Mouse (Mus musculus) hindbrain, embryonic 13.5 days (tissue): ENCODE measurements at regions not wholly inside any gene's neighbourhood (a gene's known extent, or its start where the extent isn't known, plus 50 kb on each side); places are given as distances from the start of the nearest gene placed in this dataset.
A peak's percentile ranks its signal among the peaks of the same experiment; 100 is the strongest.

Experiments
- ATAC-seq: fragments of 200-750 bp; cut with Nextera tagmentation; 2 replicates; pipeline ENCODE4 v1.8.0; 2017; ENCODE audit warnings: moderate TSS enrichment; ENCODE audit not compliant: low FRiP score
- H3K27ac ChIP-seq: fragments of 300-500 bp; sonication (generic); 2 replicates; pipeline ENCODE4 v1.5.1; 2015; ENCODE audit warnings: inconsistent platforms, mild to moderate bottlenecking, moderate library complexity
- H3K27me3 ChIP-seq: fragments of 300-500 bp; sonication (generic); 2 replicates; pipeline ENCODE4 v1.6.1; 2015; ENCODE audit warnings: mild to moderate bottlenecking, inconsistent platforms
- H3K36me3 ChIP-seq: fragments of 300-500 bp; sonication (generic); 2 replicates; pipeline ENCODE4 v1.6.1; 2015; ENCODE audit warnings: mild to moderate bottlenecking, inconsistent platforms
- H3K4me1 ChIP-seq: fragments of 300-500 bp; sonication (generic); replicated peaks from 2 replicates; pipeline ENCODE4 v1.6.1; 2015; ENCODE audit warnings: inconsistent platforms
- H3K4me2 ChIP-seq: fragments of 300-500 bp; sonication (generic); 2 replicates; pipeline ENCODE4 v1.6.1; 2015; ENCODE audit warnings: inconsistent platforms, mild to moderate bottlenecking, moderate library complexity
- H3K4me3 ChIP-seq: fragments of 300-500 bp; sonication (generic); 2 replicates; pipeline ENCODE4 v1.5.1; 2015; ENCODE audit warnings: mild to moderate bottlenecking, inconsistent platforms
- H3K9ac ChIP-seq: fragments of 300-500 bp; sonication (generic); 2 replicates; pipeline ENCODE4 v1.6.1; 2015; ENCODE audit warnings: mild to moderate bottlenecking, inconsistent platforms
- H3K9me3 ChIP-seq: fragments of 300-500 bp; sonication (generic); 2 replicates; pipeline ENCODE4 v1.6.1; 2016; ENCODE audit warnings: inconsistent platforms
- WGBS: fragments of 180-500 bp; shearing (Covaris S2); methylation state at CpG from one replicate; pipeline ENCODE4 v1.1.7; 2015; 5-methylcytosine and 5-hydroxymethylcytosine counted together

GRCm38 (mm10) chr12:9969390-9969789 lies 399.5 kb downstream of the Osr1 start:
- H3K4me1 ChIP-seq, result no peaks in the 10 kb centered on the region
- WGBS, result 98% methylated on average over 1 of the region's 1 CpGs
- no peak overlapping the region for H3K4me2 ChIP-seq
- H3K27me3 ChIP-seq, result no peaks in the 10 kb centered on the region
- H3K9me3 ChIP-seq, result no peaks in the 10 kb centered on the region; the same call in 1 of the 2 replicates
- no peak for ATAC-seq
- H3K27ac ChIP-seq, result no peak overlapping the region
- no peaks in the 10 kb centered on the region for H3K36me3 ChIP-seq
- H3K9ac ChIP-seq, result no peak overlapping the region
- H3K4me3 ChIP-seq, result no peak overlapping the region

- no peak for ATAC-seq
- Histone ChIP-seq H3K9me3 (no peaks in the 10 kb centered on the region), H3K4me2 (no peak overlapping the region), H3K4me3 (no peak overlapping the region), H3K27me3 (no peaks in the 10 kb centered on the region), H3K36me3 (no peaks in the 10 kb centered on the region), H3K27ac (no peak overlapping the region), H3K4me1 (no peaks in the 10 kb centered on the region), H3K9ac (no peak overlapping the region)
- WGBS, result 71% methylated on average over 2 of the region's 2 CpGs
Observed at GRCm38 (mm10) chr12:9970771-9971170, 399.0 kb upstream of the Nt5c1b start.

GRCm38 (mm10) chr12:9978494-9979112 lies 391.2 kb upstream of the Nt5c1b start:
- Histone ChIP-seq H3K27me3 (no peaks in the 10 kb centered on the region), H3K36me3 (no peaks in the 10 kb centered on the region), H3K4me1 (no peaks in the 10 kb centered on the region), H3K27ac (no peak overlapping the region), H3K4me3 (no peak overlapping the region), H3K9me3 (no peaks in the 10 kb centered on the region), H3K4me2 (no peak overlapping the region), H3K9ac (no peak overlapping the region)
- WGBS, result 59% methylated on average over 3 of the region's 3 CpGs
- peak; percentile 88 for ATAC-seq

- Histone ChIP-seq H3K36me3 (no peaks in the 10 kb centered on the region), H3K9ac (no peak overlapping the region), H3K27ac (no peak overlapping the region), H3K4me1 (no peaks in the 10 kb centered on the region), H3K4me2 (no peak overlapping the region), H3K27me3 (no peaks in the 10 kb centered on the region), H3K9me3 (no peaks in the 10 kb centered on the region), H3K4me3 (no peak overlapping the region)
- ATAC-seq, result no peak
- 90% methylated on average over 1 of the region's 1 CpGs for WGBS
Observed at GRCm38 (mm10) chr12:9979113-9979507, 390.7 kb upstream of the Nt5c1b start.

- no peaks in the 10 kb centered on the region for H3K4me1 ChIP-seq
- H3K4me2 ChIP-seq, result no peak overlapping the region
- H3K36me3 ChIP-seq, result no peaks in the 10 kb centered on the region
- no peak overlapping the region for H3K4me3 ChIP-seq
- no peak overlapping the region for H3K27ac ChIP-seq
- 95% methylated on average over 1 of the region's 1 CpGs for WGBS
- H3K27me3 ChIP-seq, result no peaks in the 10 kb centered on the region
- no peak overlapping the region for H3K9ac ChIP-seq
- H3K9me3 ChIP-seq, result no peaks in the 10 kb centered on the region
- ATAC-seq, result no peak
Observed at GRCm38 (mm10) chr12:9991305-9991704, 378.5 kb upstream of the Nt5c1b start.

GRCm38 (mm10) chr12:9995670-9996069 lies 374.1 kb upstream of the Nt5c1b start:
- Histone ChIP-seq H3K9me3 (no peaks in the 10 kb centered on the region), H3K9ac (no peak overlapping the region), H3K4me1 (no peaks in the 10 kb centered on the region), H3K27ac (no peak overlapping the region), H3K27me3 (no peaks in the 10 kb centered on the region), H3K4me2 (no peak overlapping the region), H3K4me3 (no peak overlapping the region), H3K36me3 (no peaks in the 10 kb centered on the region)
- 79% methylated on average over 3 of the region's 3 CpGs for WGBS
- no peak for ATAC-seq

- no peak overlapping the region for H3K9ac ChIP-seq
- H3K9me3 ChIP-seq, result no peaks in the 10 kb centered on the region
- H3K36me3 ChIP-seq, result no peaks in the 10 kb centered on the region
- no peak overlapping the region for H3K4me2 ChIP-seq
- no peak for ATAC-seq
- no peak overlapping the region for H3K4me3 ChIP-seq
- no peaks in the 10 kb centered on the region for H3K4me1 ChIP-seq
- WGBS, result 84% methylated on average over 5 of the region's 5 CpGs
- H3K27me3 ChIP-seq, result no peaks in the 10 kb centered on the region
- no peak overlapping the region for H3K27ac ChIP-seq
Observed at GRCm38 (mm10) chr12:9996455-9997189, 373.2 kb upstream of the Nt5c1b start.

GRCm38 (mm10) chr12:9997190-9997561 lies 372.6 kb upstream of the Nt5c1b start:
- Histone ChIP-seq H3K27me3 (no peaks in the 10 kb centered on the region), H3K9ac (no peak overlapping the region), H3K27ac (no peak overlapping the region), H3K4me3 (no peak overlapping the region), H3K4me2 (no peak overlapping the region), H3K9me3 (no peaks in the 10 kb centered on the region), H3K36me3 (no peaks in the 10 kb centered on the region), H3K4me1 (no peaks in the 10 kb centered on the region)
- WGBS, result 83% methylated on average over 9 of the region's 9 CpGs
- no peak for ATAC-seq

GRCm38 (mm10) chr12:9997571-9997970 lies 372.2 kb upstream of the Nt5c1b start:
- no peak for ATAC-seq
- Histone ChIP-seq H3K36me3 (no peaks in the 10 kb centered on the region), H3K4me3 (no peak overlapping the region), H3K4me2 (no peak overlapping the region), H3K27me3 (no peaks in the 10 kb centered on the region), H3K9me3 (no peaks in the 10 kb centered on the region), H3K9ac (no peak overlapping the region), H3K27ac (no peak overlapping the region), H3K4me1 (no peaks in the 10 kb centered on the region)
- 76% methylated on average over 3 of the region's 3 CpGs for WGBS

- Histone ChIP-seq H3K27me3 (no peaks in the 10 kb centered on the region), H3K4me2 (no peak overlapping the region), H3K27ac (no peak overlapping the region), H3K9me3 (no peaks in the 10 kb centered on the region), H3K4me1 (no peaks in the 10 kb centered on the region), H3K36me3 (no peaks in the 10 kb centered on the region), H3K4me3 (no peak overlapping the region), H3K9ac (no peak overlapping the region)
- WGBS, result 85% methylated on average over 6 of the region's 6 CpGs
- no peak for ATAC-seq
Observed at GRCm38 (mm10) chr12:9999933-10000332, 369.8 kb upstream of the Nt5c1b start.

GRCm38 (mm10) chr12:10008473-10008872 lies 361.3 kb upstream of the Nt5c1b start:
- Histone ChIP-seq H3K9me3 (no peaks in the 10 kb centered on the region), H3K9ac (no peak overlapping the region), H3K27ac (no peak overlapping the region), H3K4me2 (no peak overlapping the region), H3K4me3 (no peak overlapping the region), H3K4me1 (no peaks in the 10 kb centered on the region), H3K36me3 (no peaks in the 10 kb centered on the region), H3K27me3 (no peaks in the 10 kb centered on the region)
- no peak for ATAC-seq
- 83% methylated on average over 3 of the region's 3 CpGs for WGBS

- Histone ChIP-seq H3K36me3 (no peaks in the 10 kb centered on the region), H3K9ac (no peak overlapping the region), H3K9me3 (no peaks in the 10 kb centered on the region), H3K27ac (no peak overlapping the region), H3K4me1 (no peaks in the 10 kb centered on the region), H3K27me3 (no peaks in the 10 kb centered on the region), H3K4me3 (no peak overlapping the region), H3K4me2 (no peak overlapping the region)
- WGBS, result 82% methylated on average over 15 of the region's 15 CpGs
- no peak for ATAC-seq
Observed at GRCm38 (mm10) chr12:10016710-10017581, 352.8 kb upstream of the Nt5c1b start.
